In the genomic region with DNA sequence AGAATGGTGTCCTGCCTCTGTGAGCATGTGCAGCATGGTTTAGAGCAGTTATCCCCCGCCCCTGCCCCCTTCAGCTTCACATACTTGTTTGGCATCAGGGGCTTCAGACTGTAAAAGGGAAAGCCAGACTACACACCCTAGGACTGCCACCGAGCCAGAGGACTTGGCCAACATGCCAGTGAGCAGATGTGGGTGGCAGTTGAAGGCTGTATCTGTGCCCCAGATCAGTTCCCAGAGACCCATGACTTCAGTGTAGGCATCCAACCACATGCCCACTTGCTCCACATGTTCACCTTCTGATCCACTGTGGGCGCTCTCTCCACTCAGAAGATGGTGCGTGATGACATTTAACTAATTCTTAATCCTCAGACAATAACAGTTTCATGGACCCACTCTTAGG, we compare ENCODE assay signal across 20 mouse cellular contexts. TPM values are rescaled to one million over a fixed set of nuclear protein-coding genes. Genes with fewer than 3 reads are reported as not detected.
A peak's percentile ranks its signal among the peaks of the same experiment; 100 is the strongest.
DNase-seq lines count a peak whose midpoint lies in the region; ATAC-seq lines count a peak whose summit lies in the region.
"Had no signal": no experiment of that assay in that cellular context is flagged by ENCODE, and none has a peak within 500 bp of the region (broad histone marks: within the 10 kb centered on the region; RNA-seq: fewer than 3 reads in every experiment).

No protein-coding gene starts in this region.

- ATAC-seq in limb, embryonic 12.5 days (ENCODE audit: insufficient number of reproducible peaks, insufficient read depth, low FRiP score, low TSS enrichment, low read depth): 0 out of 2 replicates have a peak, but pooled peaks have one; percentile 26
- peak; percentile 25; the same call in 1 of the 2 replicates for ATAC-seq in common myeloid progenitor, adult 5-6 weeks (replicated peaks; ENCODE audit: low read depth, poor library complexity, severe bottlenecking)
- peak; percentile 41; the same call in 1 of the 2 replicates for ATAC-seq in liver, embryonic 13.5 days (ENCODE audit: low read depth)
- ATAC-seq in megakaryocyte-erythroid progenitor cell, adult 5-6 weeks (replicated peaks; ENCODE audit: low FRiP score, low TSS enrichment, poor library complexity, severe bottlenecking): peak; percentile 71
- ATAC-seq: forebrain, embryonic 13.5 days; forebrain, postnatal 0 days had no signal

- H3K9ac ChIP-seq in limb, embryonic 12.5 days (replicated peaks): no peak overlapping the region
- H3K9ac ChIP-seq in liver, embryonic 13.5 days: no peak overlapping the region
- H3K9ac ChIP-seq: embryonic facial prominence, embryonic 13.5 days; forebrain, embryonic 13.5 days; forebrain, postnatal 0 days; hindbrain, embryonic 12.5 days had no signal

- no peaks in the 10 kb centered on the region for H3K36me3 ChIP-seq in limb, embryonic 12.5 days
- H3K36me3 ChIP-seq in limb, embryonic 10.5 days: no peaks in the 10 kb centered on the region
- no peaks in the 10 kb centered on the region for H3K36me3 ChIP-seq in liver, embryonic 13.5 days
- H3K36me3 ChIP-seq: embryonic facial prominence, embryonic 13.5 days; heart, embryonic 10.5 days; hindbrain, embryonic 12.5 days had no signal

- H3K9me3 ChIP-seq in limb, embryonic 12.5 days: no peaks in the 10 kb centered on the region
- no peaks in the 10 kb centered on the region for H3K9me3 ChIP-seq in limb, embryonic 10.5 days (replicated peaks)
- H3K9me3 ChIP-seq in liver, embryonic 13.5 days (replicated peaks): no peaks in the 10 kb centered on the region
- H3K9me3 ChIP-seq: embryonic facial prominence, embryonic 13.5 days; forebrain, embryonic 13.5 days; heart, embryonic 10.5 days; hindbrain, embryonic 12.5 days had no signal

- WGBS in limb, embryonic 12.5 days: 89% methylated on average over 4 of the region's 4 CpGs
- WGBS in limb, embryonic 10.5 days: 94% methylated on average over 4 of the region's 4 CpGs
- WGBS in liver, embryonic 13.5 days (ENCODE audit: insufficient replicate concordance): 79% methylated on average over 4 of the region's 4 CpGs

- no peak overlapping the region for H3K4me2 ChIP-seq in limb, embryonic 12.5 days
- no peak overlapping the region for H3K4me2 ChIP-seq in liver, embryonic 13.5 days
- H3K4me2 ChIP-seq: embryonic facial prominence, embryonic 13.5 days; forebrain, embryonic 13.5 days; hindbrain, embryonic 12.5 days had no signal

- no peaks in the 10 kb centered on the region for H3K27me3 ChIP-seq in limb, embryonic 12.5 days
- H3K27me3 ChIP-seq in limb, embryonic 10.5 days (ENCODE audit: low read depth, poor library complexity, severe bottlenecking): no peaks in the 10 kb centered on the region
- H3K27me3 ChIP-seq in liver, embryonic 13.5 days: no peaks in the 10 kb centered on the region
- H3K27me3 ChIP-seq: embryonic facial prominence, embryonic 13.5 days; forebrain, embryonic 13.5 days; hindbrain, embryonic 12.5 days had no signal

- H3K4me3 ChIP-seq in limb, embryonic 12.5 days (replicated peaks): no peak overlapping the region
- no peak overlapping the region for H3K4me3 ChIP-seq in limb, embryonic 10.5 days
- no peak overlapping the region for H3K4me3 ChIP-seq in liver, embryonic 13.5 days (replicated peaks)
- H3K4me3 ChIP-seq: embryonic facial prominence, embryonic 13.5 days; forebrain, embryonic 13.5 days; heart, embryonic 10.5 days; hindbrain, embryonic 12.5 days had no signal

- H3K27ac ChIP-seq in limb, embryonic 12.5 days: no peak overlapping the region
- H3K27ac ChIP-seq in limb, embryonic 10.5 days: no peak overlapping the region
- no peak overlapping the region for H3K27ac ChIP-seq in liver, embryonic 13.5 days
- H3K27ac ChIP-seq: embryonic facial prominence, embryonic 13.5 days; forebrain, embryonic 13.5 days; heart, embryonic 10.5 days; hindbrain, embryonic 12.5 days had no signal

- DNase-seq in limb, embryonic 10.5 days (ENCODE audit: low spot score): no peak
- no peak for DNase-seq in liver, embryonic 13.5 days
- no peak for DNase-seq in urinary bladder, postnatal 14 days (ENCODE audit: low spot score)
- no peak for DNase-seq in yolk sac, embryonic 10.5 days (ENCODE audit: low spot score)
- DNase-seq: adrenal gland, postnatal 10 days; cerebellum, adult 11 months; cerebellum, adult 8-10 months; cerebellum, postnatal 25 days; forebrain, postnatal 0 days; gastrocnemius, postnatal 36 days; heart, adult 11 months; heart, postnatal 10 days; heart, postnatal 4 days had no signal

- H3K4me1 ChIP-seq in limb, embryonic 12.5 days (replicated peaks): peaks cover 3% of the 10 kb centered on the region; the same call in 1 of the 2 replicates
- H3K4me1 ChIP-seq in limb, embryonic 10.5 days: no peaks in the 10 kb centered on the region
- H3K4me1 ChIP-seq in liver, embryonic 13.5 days (replicated peaks): peaks cover 36% of the 10 kb centered on the region
- H3K4me1 ChIP-seq: embryonic facial prominence, embryonic 13.5 days; hindbrain, embryonic 12.5 days had no signal

RNA-seq across cellular contexts. Expression of gene Ppp6c, which starts 9.1 kb away (rescaled TPM):
- polyA plus RNA-seq in limb, embryonic 12.5 days (2016; fragmentation: Nextera tagmentation; extraction: Ambion mirVana): 64.4 and 65.7 TPM in 2 replicates
- polyA plus RNA-seq in limb, embryonic 10.5 days (2016; fragmentation: Nextera tagmentation; extraction: Ambion mirVana): 65.1 and 70.7 TPM in 2 replicates
- total RNA-seq in common myeloid progenitor, adult 5-6 weeks (2017): 43.6 and 67.2 TPM in 2 replicates
- polyA plus RNA-seq in liver, embryonic 13.5 days (2015; fragmentation: Nextera tagmentation; extraction: Ambion mirVana): 52.3 and 63.6 TPM in 2 replicates
- total RNA-seq in megakaryocyte-erythroid progenitor cell, adult 5-6 weeks (2014; fragmentation: Nextera tagmentation): 53.6 and 71.1 TPM in 2 replicates
- 80.9 TPM in 2 replicates for total RNA-seq in megakaryocyte-erythroid progenitor cell, adult 5-6 weeks (2017)

RNA-seq across cellular contexts. Expression of gene Scai, which starts 26.6 kb away (rescaled TPM):
- polyA plus RNA-seq in limb, embryonic 12.5 days (2016; fragmentation: Nextera tagmentation; extraction: Ambion mirVana): 16.9 and 19.9 TPM in 2 replicates
- 11.0 and 14.3 TPM in 2 replicates for polyA plus RNA-seq in limb, embryonic 10.5 days (2016; fragmentation: Nextera tagmentation; extraction: Ambion mirVana)
- 7.0 and 12.2 TPM in 2 replicates for total RNA-seq in common myeloid progenitor, adult 5-6 weeks (2017)
- 1.3 and 1.8 TPM in 2 replicates for polyA plus RNA-seq in liver, embryonic 13.5 days (2015; fragmentation: Nextera tagmentation; extraction: Ambion mirVana)
- total RNA-seq in megakaryocyte-erythroid progenitor cell, adult 5-6 weeks (2014; fragmentation: Nextera tagmentation): 6.6 and 24.4 TPM in 2 replicates
- 6.0 and 12.0 TPM in 2 replicates for total RNA-seq in megakaryocyte-erythroid progenitor cell, adult 5-6 weeks (2017)
